Mouse (Mus musculus) neural tube, embryonic 12.5 days (tissue): ENCODE data around the gene Ccdc34. TPM values are rescaled to one million over a fixed set of nuclear protein-coding genes. Genes with fewer than 3 reads are reported as not detected.

ENCODE experiments used
- ATAC-seq: fragments of 200-750 bp; cut with Nextera tagmentation; 2 replicates; pipeline ENCODE4 v1.8.0; 2017; ENCODE audit warnings: low read depth, mild to moderate bottlenecking, moderate TSS enrichment, moderate library complexity; ENCODE audit not compliant: low FRiP score
- H3K27ac ChIP-seq: fragments of 300-500 bp; sonication (generic); 2 replicates; pipeline ENCODE4 v1.5.1; 2016
- H3K27me3 ChIP-seq: fragments of 300-500 bp; sonication (generic); replicated peaks from 2 replicates; pipeline ENCODE4 v1.6.1; 2016; ENCODE audit warnings: mild to moderate bottlenecking
- H3K36me3 ChIP-seq: fragments of 300-500 bp; sonication (generic); 2 replicates; pipeline ENCODE4 v1.6.1; 2016; ENCODE audit warnings: mild to moderate bottlenecking
- H3K4me1 ChIP-seq: fragments of 300-500 bp; sonication (generic); 2 replicates; pipeline ENCODE4 v1.6.1; 2016
- H3K4me2 ChIP-seq: fragments of 300-500 bp; sonication (generic); replicated peaks from 2 replicates; pipeline ENCODE4 v1.6.1; 2016; ENCODE audit warnings: mild to moderate bottlenecking
- H3K4me3 ChIP-seq: fragments of 300-500 bp; sonication (generic); 2 replicates; pipeline ENCODE4 v1.5.1; 2016
- H3K9ac ChIP-seq: fragments of 300-500 bp; sonication (generic); 2 replicates; pipeline ENCODE4 v1.6.1; 2016; ENCODE audit warnings: mild to moderate bottlenecking
- H3K9me3 ChIP-seq: fragments of 300-500 bp; sonication (generic); 2 replicates; pipeline ENCODE4 v1.6.1; 2016; ENCODE audit warnings: mild to moderate bottlenecking
- WGBS: fragments of 180-500 bp; shearing (Covaris S2); methylation state at CpG from one replicate; pipeline ENCODE4 v1.1.7; 2016; 5-methylcytosine and 5-hydroxymethylcytosine counted together
- polyA plus RNA-seq: library from polyadenylated mRNA; unstranded; fragments of >200 nt; fragmentation: Nextera tagmentation; extraction: Ambion mirVana; gene quantifications from 2 replicates; pipeline ENCODE4 v1.2.1, GENCODE M21; 2016

Gene Ccdc34
- polyA plus RNA-seq, 1 experiment from 2014 or later: 51.3 TPM

DNA sequence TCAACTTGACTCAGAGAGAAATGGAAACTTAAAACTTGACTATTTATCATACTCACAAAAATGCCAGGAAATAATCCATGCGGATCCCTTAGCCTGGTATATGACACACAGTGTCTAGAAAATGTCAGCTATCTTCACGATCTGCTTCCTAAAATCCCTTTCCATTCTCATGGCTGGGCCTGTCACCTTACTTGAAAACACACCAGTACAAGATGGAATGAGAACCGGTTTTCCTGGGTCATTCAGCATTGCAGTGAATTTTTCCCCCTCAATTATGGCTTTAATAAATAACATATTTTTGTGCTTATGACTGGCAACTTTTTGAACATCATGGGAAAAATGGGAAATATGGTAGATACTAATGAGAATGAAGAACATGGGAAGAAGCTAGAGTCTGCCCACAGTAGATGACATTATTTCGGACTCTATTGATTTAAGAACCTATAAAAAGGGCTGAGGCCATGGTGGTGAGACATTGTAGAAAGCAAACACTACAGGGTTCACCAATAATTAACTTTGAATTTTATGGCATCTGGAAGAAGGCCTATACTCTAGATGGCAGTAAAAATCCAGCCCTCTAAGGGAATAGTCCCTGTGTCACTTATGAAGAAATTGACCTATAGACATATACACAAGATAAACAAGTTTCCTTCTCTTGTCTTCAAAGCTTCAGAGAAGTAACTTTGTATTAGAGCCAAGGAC is 171.2 kb downstream of the Ccdc34 start:
- ATAC-seq: no peak
- H3K9ac ChIP-seq: no peak overlapping the region
- H3K4me3 ChIP-seq: no peak overlapping the region
- WGBS: 86% methylated on average over 4 of the region's 4 CpGs
- H3K36me3 ChIP-seq: no peaks in the 10 kb centered on the region
- H3K9me3 ChIP-seq: no peaks in the 10 kb centered on the region
- H3K27ac ChIP-seq: no peak overlapping the region
- no peak overlapping the region for H3K4me2 ChIP-seq
- no peaks in the 10 kb centered on the region for H3K27me3 ChIP-seq
- H3K4me1 ChIP-seq: peaks cover 22% of the 10 kb centered on the region

DNA sequence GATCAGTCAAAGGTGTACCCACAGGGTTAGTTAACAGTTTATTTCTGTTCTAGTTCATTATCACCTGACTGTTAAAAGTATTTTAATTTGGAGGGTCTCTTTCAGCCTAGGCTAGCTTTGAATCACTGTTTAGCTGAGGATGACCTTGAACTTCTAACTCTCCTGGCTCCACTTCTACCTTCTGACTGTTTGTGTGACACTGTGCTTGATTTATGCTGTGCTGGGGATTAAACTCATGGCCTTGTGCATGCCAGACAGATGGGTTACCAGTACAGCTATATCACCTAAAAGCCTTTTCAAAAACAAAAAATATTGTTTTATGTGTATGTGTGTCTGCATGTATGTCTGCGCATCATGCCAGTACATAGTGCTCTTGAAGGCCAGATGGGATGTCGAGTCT is 172.8 kb downstream of the Ccdc34 start:
- Histone ChIP-seq H3K27ac (no peak overlapping the region), H3K9me3 (no peaks in the 10 kb centered on the region), H3K36me3 (no peaks in the 10 kb centered on the region), H3K4me1 (peaks cover 22% of the 10 kb centered on the region), H3K9ac (no peak overlapping the region), H3K4me2 (no peak overlapping the region), H3K27me3 (no peaks in the 10 kb centered on the region), H3K4me3 (no peak overlapping the region)
- 94% methylated on average over 2 of the region's 2 CpGs for WGBS
- no peak for ATAC-seq

GRCm38 (mm10) chr2:110191186-110191690 is 173.6 kb downstream of the Ccdc34 start:
- 69% methylated on average over 4 of the region's 4 CpGs for WGBS
- Histone ChIP-seq H3K27me3 (no peaks in the 10 kb centered on the region), H3K27ac (no peak overlapping the region), H3K4me2 (no peak overlapping the region), H3K4me3 (no peak overlapping the region), H3K9ac (no peak overlapping the region), H3K4me1 (peaks cover 22% of the 10 kb centered on the region), H3K36me3 (no peaks in the 10 kb centered on the region), H3K9me3 (no peaks in the 10 kb centered on the region)
- ATAC-seq: no peak

GRCm38 (mm10) chr2:110191965-110192701 is 174.5 kb downstream of the Ccdc34 start:
- no peaks in the 10 kb centered on the region for H3K36me3 ChIP-seq
- no peaks in the 10 kb centered on the region for H3K27me3 ChIP-seq
- WGBS: 11% methylated on average over 15 of the region's 15 CpGs
- peak overlapping the region; percentile 20; the same call in 1 of the 2 replicates for H3K27ac ChIP-seq
- no peak overlapping the region for H3K4me3 ChIP-seq
- H3K9ac ChIP-seq: no peak overlapping the region
- peaks cover 22% of the 10 kb centered on the region for H3K4me1 ChIP-seq
- peak; percentile 70 for ATAC-seq
- peak overlapping the region; percentile 44 for H3K4me2 ChIP-seq
- H3K9me3 ChIP-seq: no peaks in the 10 kb centered on the region

- no peaks in the 10 kb centered on the region for H3K36me3 ChIP-seq
- H3K4me2 ChIP-seq: peak overlapping the region; percentile 44
- H3K4me1 ChIP-seq: peaks cover 22% of the 10 kb centered on the region
- no peaks in the 10 kb centered on the region for H3K9me3 ChIP-seq
- 26% methylated on average over 3 of the region's 3 CpGs for WGBS
- H3K4me3 ChIP-seq: no peak overlapping the region
- no peaks in the 10 kb centered on the region for H3K27me3 ChIP-seq
- no peak overlapping the region for H3K27ac ChIP-seq
- no peak overlapping the region for H3K9ac ChIP-seq
- peak; percentile 59 for ATAC-seq
These were observed 175.2 kb downstream of the Ccdc34 start for GRCm38 (mm10) chr2:110192702-110193312.

DNA sequence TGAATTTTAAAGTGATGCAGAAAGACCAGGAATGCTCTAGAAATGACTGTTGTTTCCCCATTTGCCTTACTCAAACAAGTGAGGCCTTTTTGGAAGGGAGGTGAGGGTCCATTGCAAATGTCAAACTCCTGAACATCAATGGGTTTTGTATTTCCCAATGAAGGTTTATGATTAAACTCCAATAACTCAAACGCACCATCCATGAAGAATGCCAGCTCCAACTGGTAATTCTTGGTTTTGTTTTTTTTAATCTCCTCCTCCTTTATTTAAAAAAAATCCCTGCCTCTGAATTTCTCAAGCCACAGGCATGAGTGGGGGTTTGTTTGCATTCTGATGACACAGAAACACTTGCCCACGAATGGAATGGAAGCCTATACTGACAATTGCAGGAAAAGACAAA is 178.9 kb downstream of the Ccdc34 start:
- Histone ChIP-seq H3K9me3 (no peaks in the 10 kb centered on the region), H3K9ac (no peak overlapping the region), H3K27me3 (no peaks in the 10 kb centered on the region), H3K4me1 (peaks cover 16% of the 10 kb centered on the region), H3K36me3 (no peaks in the 10 kb centered on the region), H3K4me2 (no peak overlapping the region), H3K27ac (no peak overlapping the region), H3K4me3 (no peak overlapping the region)
- WGBS: 85% methylated on average over 2 of the region's 2 CpGs
- no peak for ATAC-seq

DNA sequence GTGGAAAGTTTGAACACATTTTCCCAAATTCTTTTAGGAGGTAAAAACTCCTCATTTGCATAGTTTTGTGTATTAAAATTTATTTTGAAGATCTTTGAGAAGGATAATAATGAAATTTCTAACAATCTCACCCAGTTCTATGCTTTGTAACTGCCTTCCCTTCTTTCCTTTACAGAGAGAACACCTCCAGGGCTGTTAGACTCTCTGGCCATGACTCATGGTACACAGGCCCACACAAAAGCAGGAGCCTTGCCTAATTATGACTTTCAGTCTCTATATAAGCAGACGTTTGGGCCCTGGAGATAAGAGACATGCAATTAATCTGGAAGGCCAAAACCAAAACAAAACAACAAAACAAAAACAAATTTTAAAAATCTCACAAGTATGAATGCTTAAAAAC is 182.0 kb downstream of the Ccdc34 start:
- Histone ChIP-seq H3K4me2 (no peak overlapping the region), H3K9ac (no peak overlapping the region), H3K4me1 (no peaks in the 10 kb centered on the region), H3K9me3 (no peaks in the 10 kb centered on the region), H3K27ac (no peak overlapping the region), H3K27me3 (no peaks in the 10 kb centered on the region), H3K4me3 (no peak overlapping the region), H3K36me3 (no peaks in the 10 kb centered on the region)
- ATAC-seq: no peak
- 42% methylated on average over 1 of the region's 1 CpGs for WGBS

DNA sequence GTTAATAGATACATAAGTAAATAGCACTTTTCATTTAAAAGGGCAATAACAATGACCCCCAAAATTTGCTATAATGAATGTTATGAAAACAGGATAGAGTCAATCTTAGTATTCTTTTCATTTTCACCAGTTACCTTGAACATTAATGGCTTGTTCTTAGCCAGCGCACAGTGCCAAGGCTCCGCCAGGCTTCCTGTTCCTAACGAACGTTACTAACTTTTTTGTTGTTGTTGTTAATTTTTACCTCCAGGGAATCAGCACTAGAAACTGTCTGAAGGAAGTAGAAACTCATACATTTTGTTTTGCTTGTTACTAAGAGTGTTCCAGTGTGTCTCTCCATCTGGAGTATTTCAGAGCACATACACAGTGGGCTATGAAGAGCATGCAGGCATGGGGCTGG is 184.2 kb downstream of the Ccdc34 start:
- 92% methylated on average over 4 of the region's 4 CpGs for WGBS
- ATAC-seq: no peak

DNA sequence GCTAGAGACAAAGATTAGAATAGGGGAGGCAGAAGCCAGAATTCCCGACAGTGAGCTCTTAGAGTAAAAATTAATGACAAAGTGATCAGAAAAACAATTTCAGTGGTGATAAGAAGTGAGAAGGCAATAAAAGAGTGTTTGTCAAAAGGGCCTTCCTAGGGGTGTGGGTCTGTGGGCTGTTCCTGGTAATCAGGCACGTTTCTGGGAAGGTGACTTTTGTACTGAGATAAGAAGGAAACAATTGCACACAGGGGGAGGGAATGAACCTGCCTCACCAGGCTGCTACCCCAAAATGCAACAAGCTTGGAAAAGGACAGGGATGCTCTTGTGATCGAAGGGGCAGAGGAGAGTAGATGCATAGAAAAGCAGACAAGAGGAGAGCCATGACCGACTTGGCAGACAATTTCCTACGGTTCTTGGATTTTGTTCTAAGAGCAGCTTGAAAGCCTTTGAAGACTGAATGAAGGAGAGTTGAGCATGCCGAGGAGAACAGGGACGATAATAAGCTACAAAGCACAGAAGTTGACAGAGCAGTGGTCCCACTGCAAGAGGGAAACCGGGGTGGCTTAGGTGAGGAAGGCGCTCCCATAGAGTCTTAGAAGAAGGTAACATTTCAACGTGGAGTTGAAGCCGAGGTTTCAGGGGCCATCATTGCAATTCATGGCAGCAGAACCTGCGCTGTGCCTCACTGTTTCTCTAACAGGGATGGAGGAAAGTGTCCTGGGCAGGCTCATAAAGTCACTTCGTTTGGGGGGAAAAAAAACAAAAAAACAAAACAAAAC is 185.3 kb downstream of the Ccdc34 start:
- no peak overlapping the region for H3K4me2 ChIP-seq
- no peaks in the 10 kb centered on the region for H3K9me3 ChIP-seq
- 62% methylated on average over 13 of the region's 13 CpGs for WGBS
- ATAC-seq: no peak
- no peak overlapping the region for H3K27ac ChIP-seq
- no peak overlapping the region for H3K4me3 ChIP-seq
- no peaks in the 10 kb centered on the region for H3K27me3 ChIP-seq
- no peak overlapping the region for H3K9ac ChIP-seq
- no peaks in the 10 kb centered on the region for H3K36me3 ChIP-seq
- no peaks in the 10 kb centered on the region for H3K4me1 ChIP-seq

More for the DNA sequence above, 184.2 kb downstream of the Ccdc34 start:
- no peaks in the 10 kb centered on the region for H3K9me3 ChIP-seq
- H3K4me3 ChIP-seq: no peak overlapping the region
- H3K4me2 ChIP-seq: no peak overlapping the region
- H3K4me1 ChIP-seq: no peaks in the 10 kb centered on the region
- H3K27me3 ChIP-seq: no peaks in the 10 kb centered on the region
- no peak overlapping the region for H3K27ac ChIP-seq
- no peak overlapping the region for H3K9ac ChIP-seq
- no peaks in the 10 kb centered on the region for H3K36me3 ChIP-seq

- WGBS: 65% methylated on average over 4 of the region's 4 CpGs
- no peak overlapping the region for H3K4me2 ChIP-seq
- H3K9ac ChIP-seq: no peak overlapping the region
- ATAC-seq: peak; percentile 18; the same call in 1 of the 2 replicates
- no peaks in the 10 kb centered on the region for H3K27me3 ChIP-seq
- H3K4me3 ChIP-seq: no peak overlapping the region
- no peaks in the 10 kb centered on the region for H3K9me3 ChIP-seq
- no peaks in the 10 kb centered on the region for H3K36me3 ChIP-seq
- no peak overlapping the region for H3K27ac ChIP-seq
- no peaks in the 10 kb centered on the region for H3K4me1 ChIP-seq
These were observed 186.6 kb downstream of the Ccdc34 start for GRCm38 (mm10) chr2:110204169-110204568.

- Histone ChIP-seq H3K9me3 (no peaks in the 10 kb centered on the region), H3K4me3 (no peak overlapping the region), H3K27ac (no peak overlapping the region), H3K36me3 (no peaks in the 10 kb centered on the region), H3K9ac (no peak overlapping the region), H3K4me1 (no peaks in the 10 kb centered on the region), H3K27me3 (no peaks in the 10 kb centered on the region), H3K4me2 (no peak overlapping the region; the same call in 1 of the 2 replicates)
- peak; percentile 38; the same call in 1 of the 2 replicates for ATAC-seq
- WGBS: 8% methylated on average over 14 of the region's 14 CpGs
These were observed 187.2 kb downstream of the Ccdc34 start for GRCm38 (mm10) chr2:110204705-110205318.
